Mouse (Mus musculus) 3134 (cell line): ENCODE measurements around the gene Ltbr.
A peak's percentile ranks its signal among the peaks of the same experiment; 100 is the strongest.
"Not testable (repeated sequence)": the region's sequence is repeated elsewhere in the genome, so short reads cannot be mapped to it uniquely, and the experiment has no call there.

ENCODE experiments used
- DNase-seq: peaks from one replicate; pipeline ENCODE4 v3.0.0-alpha.2; 2011; ENCODE audit warnings: low spot score; ENCODE audit not compliant: insufficient read length; ENCODE audit errors: extremely low read depth

The Ltbr gene

GRCm38 (mm10) chr6:125274841-125275563 lies 38.7 kb downstream of the Ltbr start:
- DNase-seq = peak; percentile 45

- DNase-seq = no peak
Measured at GRCm38 (mm10) chr6:125272228-125272785, 41.4 kb downstream of the Ltbr start.

DNA sequence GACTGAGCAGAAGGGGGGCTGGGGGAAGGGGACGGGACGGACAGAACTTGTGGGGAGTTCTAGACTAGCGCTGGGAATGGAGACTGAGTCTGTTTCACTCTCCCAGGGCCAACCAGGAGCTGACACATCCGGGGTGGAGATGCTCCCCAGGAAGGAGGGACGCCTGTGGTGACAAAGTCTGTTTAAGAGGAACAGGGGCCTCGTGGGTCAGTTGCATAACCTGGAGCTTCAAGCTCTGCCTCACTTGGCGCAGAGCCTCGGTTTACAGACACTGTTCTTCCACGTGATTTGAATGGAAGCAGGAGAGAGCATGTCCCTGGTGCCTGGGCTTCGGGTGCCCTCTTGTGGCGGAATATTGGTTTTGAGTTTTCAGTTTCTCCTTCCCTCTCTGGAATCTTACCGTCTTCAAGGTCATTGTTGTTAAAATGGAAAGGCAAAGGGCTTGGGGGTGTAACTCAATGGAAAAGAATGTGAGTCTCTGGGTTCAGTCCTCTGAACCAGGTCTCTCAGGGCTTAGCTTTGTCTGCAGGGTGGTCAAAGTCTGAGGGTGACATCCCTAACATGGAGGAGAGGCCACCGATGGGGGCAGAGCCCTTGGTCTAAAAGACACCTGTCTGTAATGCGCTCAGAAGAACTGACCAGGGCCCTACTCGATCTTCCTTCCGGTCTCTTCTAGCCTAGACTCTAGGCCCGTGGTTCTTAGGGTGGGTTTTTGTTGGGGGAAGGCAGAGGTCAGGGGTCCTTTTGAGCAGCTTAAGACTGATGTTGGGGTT lies 42.0 kb downstream of the Ltbr start:
- DNase-seq = peak; percentile 73

- DNase-seq = no peak
Measured at GRCm38 (mm10) chr6:125268799-125269198, 44.9 kb downstream of the Ltbr start.

DNA sequence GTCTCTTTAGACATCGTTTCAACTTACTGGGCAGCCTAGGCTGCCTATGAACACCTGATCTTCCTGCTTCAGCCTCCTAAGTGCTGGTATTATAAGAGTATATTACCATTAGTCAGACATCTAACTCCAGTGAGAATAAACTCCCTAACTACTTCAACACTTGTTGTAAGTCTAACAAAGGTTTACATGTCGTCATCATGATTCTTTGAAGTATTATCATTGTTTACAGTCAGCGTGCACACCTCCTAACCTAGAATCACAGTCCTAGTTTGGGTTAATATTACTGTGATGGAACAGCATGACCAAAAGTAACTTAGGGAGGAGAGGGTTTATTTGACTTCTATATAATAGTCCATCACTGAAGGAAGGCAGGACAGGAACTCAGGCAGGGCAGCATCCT lies 46.2 kb downstream of the Ltbr start:
- no peak for DNase-seq

DNA sequence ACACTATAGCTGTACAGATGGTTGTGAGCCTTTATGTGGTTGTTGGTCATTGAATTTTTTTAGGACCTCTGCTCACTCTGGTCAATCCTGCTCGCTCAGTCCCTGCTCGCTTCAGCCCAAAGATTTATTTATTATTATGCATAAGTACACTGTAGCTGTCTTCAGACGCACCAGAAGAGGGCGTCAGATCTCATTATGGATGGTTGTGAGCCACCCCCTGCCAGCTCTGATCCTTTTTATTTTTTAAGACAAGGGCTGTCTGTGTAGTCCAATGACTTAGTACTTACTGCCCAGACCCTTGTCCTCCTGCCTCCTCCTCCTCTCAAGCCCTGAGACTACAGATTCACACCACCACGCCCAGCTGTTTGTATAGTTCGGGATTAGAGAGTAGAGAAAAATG lies 47.1 kb downstream of the Ltbr start:
- not testable (repeated sequence) for DNase-seq

DNA sequence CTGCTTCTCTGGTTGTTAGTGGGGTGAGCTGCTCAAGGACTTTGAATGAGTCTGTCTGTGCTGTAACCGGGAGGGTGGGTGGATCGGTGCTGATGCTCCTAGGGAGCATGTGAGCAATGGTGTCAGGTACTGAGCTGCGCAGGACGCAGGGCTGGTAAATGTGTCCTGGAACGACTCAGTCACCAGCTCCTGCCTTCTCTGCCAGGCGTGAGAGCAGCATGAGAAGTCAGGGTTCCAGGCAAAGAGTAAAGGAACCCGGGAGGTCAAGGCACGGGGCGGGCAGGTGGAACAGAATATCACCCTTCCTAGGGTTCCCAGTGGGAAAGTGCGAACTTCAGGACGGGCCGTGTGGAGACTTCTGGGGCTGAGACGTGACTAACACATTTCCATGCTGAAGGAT lies 47.6 kb downstream of the Ltbr start:
- DNase-seq = no peak

- no peak for DNase-seq
Measured at GRCm38 (mm10) chr6:125265239-125265638, 48.4 kb downstream of the Ltbr start.

DNA sequence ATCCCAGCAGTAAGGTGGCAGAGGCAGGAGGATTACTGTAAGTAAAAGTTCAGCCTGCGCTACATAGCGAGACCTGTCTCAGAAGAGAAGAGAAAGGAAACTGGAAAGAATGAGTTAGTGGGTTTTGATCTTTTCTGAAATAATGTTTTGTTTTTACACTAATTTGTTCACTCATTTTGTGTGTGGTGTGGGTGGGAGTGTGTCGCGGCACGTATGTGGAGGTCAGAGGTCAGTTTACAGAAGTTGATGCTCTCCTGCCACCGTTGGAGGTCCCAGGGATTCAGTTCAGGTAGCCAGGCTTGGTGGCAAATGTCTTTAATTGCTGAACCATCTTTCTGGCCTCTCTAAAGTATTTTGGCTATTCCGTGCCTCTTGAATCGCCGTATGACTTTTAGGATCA lies 49.5 kb downstream of the Ltbr start:
- no peak for DNase-seq

- DNase-seq = no peak
Measured at GRCm38 (mm10) chr6:125260006-125260555, 53.6 kb downstream of the Ltbr start.
